Mouse (Mus musculus) hindbrain, embryonic 13.5 days (tissue): ENCODE measurements around the gene Gm10192. TPM values are rescaled to one million over a fixed set of nuclear protein-coding genes. Genes with fewer than 3 reads are reported as not detected.
"Not testable (repeated sequence)": the region's sequence is repeated elsewhere in the genome, so short reads cannot be mapped to it uniquely, and the experiment has no call there.

Experiments
- ATAC-seq: fragments of 200-750 bp; cut with Nextera tagmentation; 2 replicates; pipeline ENCODE4 v1.8.0; 2017; ENCODE audit warnings: moderate TSS enrichment; ENCODE audit not compliant: low FRiP score
- H3K27ac ChIP-seq: fragments of 300-500 bp; sonication (generic); 2 replicates; pipeline ENCODE4 v1.5.1; 2015; ENCODE audit warnings: inconsistent platforms, mild to moderate bottlenecking, moderate library complexity
- H3K27me3 ChIP-seq: fragments of 300-500 bp; sonication (generic); 2 replicates; pipeline ENCODE4 v1.6.1; 2015; ENCODE audit warnings: mild to moderate bottlenecking, inconsistent platforms
- H3K36me3 ChIP-seq: fragments of 300-500 bp; sonication (generic); 2 replicates; pipeline ENCODE4 v1.6.1; 2015; ENCODE audit warnings: mild to moderate bottlenecking, inconsistent platforms
- H3K4me1 ChIP-seq: fragments of 300-500 bp; sonication (generic); replicated peaks from 2 replicates; pipeline ENCODE4 v1.6.1; 2015; ENCODE audit warnings: inconsistent platforms
- H3K4me2 ChIP-seq: fragments of 300-500 bp; sonication (generic); 2 replicates; pipeline ENCODE4 v1.6.1; 2015; ENCODE audit warnings: inconsistent platforms, mild to moderate bottlenecking, moderate library complexity
- H3K4me3 ChIP-seq: fragments of 300-500 bp; sonication (generic); 2 replicates; pipeline ENCODE4 v1.5.1; 2015; ENCODE audit warnings: mild to moderate bottlenecking, inconsistent platforms
- H3K9ac ChIP-seq: fragments of 300-500 bp; sonication (generic); 2 replicates; pipeline ENCODE4 v1.6.1; 2015; ENCODE audit warnings: mild to moderate bottlenecking, inconsistent platforms
- H3K9me3 ChIP-seq: fragments of 300-500 bp; sonication (generic); 2 replicates; pipeline ENCODE4 v1.6.1; 2016; ENCODE audit warnings: inconsistent platforms
- WGBS: fragments of 180-500 bp; shearing (Covaris S2); methylation state at CpG from one replicate; pipeline ENCODE4 v1.1.7; 2015; 5-methylcytosine and 5-hydroxymethylcytosine counted together
- polyA plus RNA-seq: library from polyadenylated mRNA; unstranded; fragments of >200 nt; fragmentation: Nextera tagmentation; extraction: Ambion mirVana; gene quantifications from 2 replicates; pipeline ENCODE4 v1.2.1, GENCODE M21; 2015

Gene Gm10192
- polyA plus RNA-seq: not detected in 2 replicates

GRCm38 (mm10) chr4:97183066-97183465 lies at the start of gene Gm10192:
Gm10192 (minus strand) TSS chr4:97183166.
- H3K27ac ChIP-seq, H3K9ac ChIP-seq, H3K27me3 ChIP-seq, ATAC-seq, H3K36me3 ChIP-seq, H3K4me2 ChIP-seq, H3K4me3 ChIP-seq, H3K9me3 ChIP-seq, H3K4me1 ChIP-seq: not testable (repeated sequence)

DNA sequence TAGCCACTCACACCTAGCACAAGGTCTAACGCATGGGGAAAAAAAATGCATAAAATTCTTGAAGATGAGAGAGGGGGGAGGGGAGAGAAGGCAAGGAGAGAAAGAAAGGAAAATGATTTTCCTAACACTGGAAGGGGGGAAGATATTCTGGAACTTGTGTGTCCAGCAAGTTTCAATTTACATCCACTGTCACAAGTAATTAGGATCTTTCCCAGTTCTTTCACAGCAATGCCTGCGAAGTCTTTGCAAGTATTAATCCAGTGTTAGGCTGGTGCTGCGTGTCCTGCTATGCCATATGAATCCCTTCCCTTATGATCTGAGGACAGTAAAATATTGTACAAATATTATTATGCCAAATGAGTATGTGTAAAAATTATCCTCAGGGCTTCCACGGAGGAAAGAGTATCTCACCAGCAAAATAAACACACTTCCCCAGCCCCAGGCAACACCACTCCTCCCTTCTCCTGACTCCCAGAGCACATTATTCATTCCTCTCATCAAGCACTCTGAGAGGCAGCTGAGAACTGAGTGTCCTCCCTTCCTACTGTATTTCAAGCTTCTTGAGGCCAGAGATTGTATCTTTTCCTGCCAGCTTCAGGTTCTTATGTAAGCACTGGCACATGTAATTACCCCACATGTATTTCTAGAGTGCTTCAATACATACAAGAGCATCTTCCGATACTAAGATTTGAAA lies 47.6 kb upstream of the Gm10192 start:
- 64% methylated on average over 5 of the region's 5 CpGs for WGBS
- no peak for ATAC-seq
- H3K4me3 ChIP-seq: no peak overlapping the region

DNA sequence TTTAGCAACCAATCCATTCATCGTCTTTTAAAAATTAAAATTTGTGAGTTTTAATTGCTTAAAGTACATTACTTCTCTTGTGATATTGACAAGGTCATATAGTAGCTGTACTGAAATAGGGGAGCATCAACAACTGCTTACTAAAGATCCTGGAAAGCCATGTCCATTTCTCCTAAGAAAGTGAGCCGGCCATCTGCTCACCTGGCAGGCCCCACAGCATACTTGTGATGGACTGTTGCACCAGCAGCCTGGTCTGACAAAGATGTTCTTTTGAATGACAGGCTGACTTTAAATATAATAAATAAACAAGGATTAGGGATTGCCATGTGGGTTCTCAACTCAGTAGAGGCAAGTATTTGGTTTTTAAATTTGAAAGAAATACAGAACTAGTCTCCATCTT lies 36.7 kb upstream of the Gm10192 start:
- no peak overlapping the region for H3K4me3 ChIP-seq
- H3K9me3 ChIP-seq: no peaks in the 10 kb centered on the region
- no peak for ATAC-seq
- WGBS: 95% methylated on average over 2 of the region's 2 CpGs
- no peak overlapping the region for H3K4me2 ChIP-seq
- no peaks in the 10 kb centered on the region for H3K36me3 ChIP-seq
- H3K9ac ChIP-seq: no peak overlapping the region
- no peak overlapping the region for H3K27ac ChIP-seq
- H3K4me1 ChIP-seq: no peaks in the 10 kb centered on the region
- no peaks in the 10 kb centered on the region for H3K27me3 ChIP-seq

More for the DNA sequence above, 47.6 kb upstream of the Gm10192 start:
- no peak overlapping the region for H3K9ac ChIP-seq
- H3K27ac ChIP-seq: no peak overlapping the region
- H3K9me3 ChIP-seq: no peaks in the 10 kb centered on the region
- H3K36me3 ChIP-seq: no peaks in the 10 kb centered on the region
- H3K4me1 ChIP-seq: peaks cover 4% of the 10 kb centered on the region; the same call in 1 of the 2 replicates
- no peak overlapping the region for H3K4me2 ChIP-seq
- H3K27me3 ChIP-seq: no peaks in the 10 kb centered on the region

DNA sequence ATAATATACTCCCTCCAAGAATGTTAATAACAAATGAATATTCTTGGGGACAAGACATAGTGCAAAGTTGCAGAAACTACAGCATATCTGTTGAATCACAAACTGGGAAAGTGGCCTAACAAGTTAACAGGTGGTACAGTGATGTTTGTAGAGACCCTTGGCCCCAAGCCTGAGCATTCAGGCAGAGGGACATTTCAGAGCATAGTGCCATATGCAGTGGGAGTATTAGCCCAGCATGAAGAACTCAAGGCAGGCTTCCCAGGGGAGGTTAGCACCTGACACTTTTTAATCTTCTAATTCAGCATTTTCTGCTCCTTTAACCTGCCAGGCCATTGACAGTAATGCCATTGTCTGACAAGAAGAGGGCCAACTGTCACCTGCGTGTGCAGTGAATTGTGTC lies 34.9 kb upstream of the Gm10192 start:
- no peak overlapping the region for H3K27ac ChIP-seq
- no peaks in the 10 kb centered on the region for H3K9me3 ChIP-seq
- H3K9ac ChIP-seq: no peak overlapping the region
- ATAC-seq: no peak
- no peak overlapping the region for H3K4me2 ChIP-seq
- no peak overlapping the region for H3K4me3 ChIP-seq
- 66% methylated on average over 1 of the region's 1 CpGs for WGBS
- no peaks in the 10 kb centered on the region for H3K36me3 ChIP-seq
- H3K27me3 ChIP-seq: no peaks in the 10 kb centered on the region
- no peaks in the 10 kb centered on the region for H3K4me1 ChIP-seq

DNA sequence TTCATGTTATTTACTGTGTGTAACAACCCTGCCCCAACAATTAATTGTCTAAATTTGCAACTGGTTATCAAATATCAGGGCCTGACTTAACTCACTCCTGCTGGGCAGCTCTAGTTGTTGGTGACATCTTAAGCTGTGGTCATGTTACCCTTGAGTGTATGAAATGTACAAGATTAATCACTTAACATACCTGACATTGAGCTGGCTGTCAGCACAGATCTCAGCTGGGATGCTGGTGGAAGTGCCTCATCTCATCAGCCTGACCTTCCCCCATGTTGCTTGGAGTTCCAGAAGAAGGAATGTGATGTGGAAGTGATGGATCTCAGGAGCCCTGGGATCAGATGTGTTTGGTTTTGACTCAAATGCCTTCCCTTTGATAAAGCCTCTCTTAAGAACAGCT lies 29.5 kb upstream of the Gm10192 start:
- H3K36me3 ChIP-seq: no peaks in the 10 kb centered on the region
- H3K27me3 ChIP-seq: no peaks in the 10 kb centered on the region
- no peak overlapping the region for H3K9ac ChIP-seq
- no peak for ATAC-seq
- H3K9me3 ChIP-seq: no peaks in the 10 kb centered on the region
- no peaks in the 10 kb centered on the region for H3K4me1 ChIP-seq
- no peak overlapping the region for H3K4me2 ChIP-seq
- no peak overlapping the region for H3K4me3 ChIP-seq
- no peak overlapping the region for H3K27ac ChIP-seq

GRCm38 (mm10) chr4:97202986-97203385 lies 20.0 kb upstream of the Gm10192 start:
- WGBS: 61% methylated on average over 2 of the region's 2 CpGs
- not testable (repeated sequence) for H3K9ac ChIP-seq, H3K36me3 ChIP-seq, H3K27ac ChIP-seq, H3K4me1 ChIP-seq, ATAC-seq, H3K4me2 ChIP-seq, H3K4me3 ChIP-seq, H3K9me3 ChIP-seq, H3K27me3 ChIP-seq

DNA sequence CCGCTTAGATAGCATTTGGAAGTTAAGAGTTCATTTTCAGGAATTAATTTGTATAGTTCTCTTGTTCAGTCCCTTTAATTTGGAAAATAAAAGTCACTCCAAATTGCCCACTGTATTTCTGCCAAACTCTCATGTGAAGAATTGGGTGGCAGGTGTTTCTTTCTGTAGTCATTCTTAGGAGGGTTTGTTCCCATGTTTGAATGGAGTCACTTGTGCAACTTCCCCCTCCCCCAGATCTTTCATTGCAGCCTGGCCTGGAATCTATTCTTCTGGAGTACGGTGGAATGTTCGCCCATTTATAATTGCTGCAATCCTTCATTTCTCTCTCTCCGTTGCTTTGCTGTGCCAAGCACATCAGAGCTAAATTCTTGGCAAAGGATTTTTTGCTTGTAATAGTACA lies 10.2 kb upstream of the Gm10192 start:
- H3K9ac ChIP-seq: no peak overlapping the region
- H3K27me3 ChIP-seq: no peaks in the 10 kb centered on the region
- ATAC-seq: peak; percentile 63; the same call in 1 of the 2 replicates
- H3K27ac ChIP-seq: no peak overlapping the region
- H3K4me1 ChIP-seq: no peaks in the 10 kb centered on the region
- H3K4me3 ChIP-seq: no peak overlapping the region
- 15% methylated on average over 4 of the region's 4 CpGs for WGBS
- no peaks in the 10 kb centered on the region for H3K9me3 ChIP-seq
- no peak overlapping the region for H3K4me2 ChIP-seq
- no peaks in the 10 kb centered on the region for H3K36me3 ChIP-seq

DNA sequence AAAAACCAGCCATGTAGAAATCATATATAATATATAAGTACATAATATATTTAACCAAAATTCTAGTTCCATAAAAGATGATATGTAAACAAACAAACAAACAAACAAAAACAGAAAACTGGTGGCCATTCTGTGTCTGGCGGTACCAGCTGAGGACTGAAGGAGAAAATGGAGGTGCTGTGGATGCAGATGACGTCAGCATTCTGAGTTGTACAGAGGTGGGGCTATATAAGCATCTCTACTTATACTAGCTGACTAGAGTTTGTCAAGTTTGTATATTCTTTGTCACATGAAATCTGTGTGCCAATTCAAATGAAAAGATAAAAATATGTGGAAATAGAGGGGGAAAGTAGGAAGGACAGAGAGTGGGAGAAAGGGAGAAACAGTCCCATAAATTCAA lies 9.6 kb upstream of the Gm10192 start:
- no peaks in the 10 kb centered on the region for H3K27me3 ChIP-seq
- H3K4me2 ChIP-seq: no peak overlapping the region
- WGBS: 64% methylated on average over 2 of the region's 2 CpGs
- H3K4me1 ChIP-seq: no peaks in the 10 kb centered on the region
- no peak overlapping the region for H3K27ac ChIP-seq
- no peak overlapping the region for H3K9ac ChIP-seq
- H3K4me3 ChIP-seq: no peak overlapping the region
- no peaks in the 10 kb centered on the region for H3K36me3 ChIP-seq
- H3K9me3 ChIP-seq: no peaks in the 10 kb centered on the region
- no peak for ATAC-seq

DNA sequence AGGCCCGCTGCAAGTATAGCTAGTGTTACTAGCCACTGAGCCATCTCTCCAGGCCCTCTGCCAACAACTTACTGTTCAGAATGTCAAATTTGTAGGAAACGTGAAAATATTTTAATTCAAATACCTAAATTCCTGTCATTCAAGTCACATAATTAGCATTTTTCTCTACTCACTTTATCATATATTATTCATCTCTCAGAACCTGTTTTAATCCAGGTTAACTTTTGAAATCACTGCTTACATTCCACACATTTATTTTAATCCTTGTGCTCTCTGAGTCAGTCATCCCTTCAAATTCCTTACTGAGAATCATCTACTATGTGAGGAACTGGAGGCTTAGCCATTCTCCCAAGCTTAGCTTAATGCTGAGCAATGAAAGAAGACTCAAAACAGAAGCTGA lies 2.6 kb downstream of the Gm10192 start:
- H3K9ac ChIP-seq: no peak overlapping the region
- 83% methylated on average over 2 of the region's 2 CpGs for WGBS

GRCm38 (mm10) chr4:97156841-97157345 lies 26.1 kb downstream of the Gm10192 start:
- Histone ChIP-seq H3K9me3 (0 out of 2 replicates have a peak, but pooled peaks cover 2% of the 10 kb centered on the region), H3K4me3 (no peak overlapping the region), H3K9ac (no peak overlapping the region), H3K36me3 (no peaks in the 10 kb centered on the region), H3K4me1 (peaks cover 18% of the 10 kb centered on the region), H3K27me3 (no peaks in the 10 kb centered on the region), H3K4me2 (no peak overlapping the region), H3K27ac (peak overlapping the region; percentile 37; the same call in 1 of the 2 replicates)
- ATAC-seq: no peak
- 44% methylated on average over 10 of the region's 10 CpGs for WGBS

More for the DNA sequence above, 2.6 kb downstream of the Gm10192 start:
- Histone ChIP-seq H3K9me3 (no peaks in the 10 kb centered on the region), H3K27ac (no peak overlapping the region), H3K4me3 (no peak overlapping the region), H3K27me3 (no peaks in the 10 kb centered on the region), H3K4me2 (no peak overlapping the region), H3K4me1 (no peaks in the 10 kb centered on the region), H3K36me3 (no peaks in the 10 kb centered on the region)
- no peak for ATAC-seq

DNA sequence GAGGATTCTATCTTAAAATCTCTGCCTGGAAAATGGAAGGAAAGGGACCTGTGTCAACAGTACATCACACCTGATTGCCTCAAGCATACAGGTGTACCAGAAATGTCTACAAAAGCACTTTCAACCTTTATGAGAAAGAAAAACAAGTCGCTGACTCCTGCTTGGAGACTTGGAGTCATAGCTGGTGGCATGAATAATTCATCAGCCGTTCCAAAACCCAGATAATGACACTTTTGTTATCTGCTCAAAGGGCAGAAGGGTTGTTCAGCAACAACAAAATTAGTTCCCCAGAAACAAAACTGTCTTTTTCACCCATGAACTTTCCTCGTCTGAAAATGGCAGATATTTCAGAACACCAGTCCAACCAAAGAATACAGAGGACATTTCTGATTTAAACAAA lies 26.9 kb downstream of the Gm10192 start:
- no peak for ATAC-seq
- H3K27me3 ChIP-seq: no peaks in the 10 kb centered on the region
- H3K4me1 ChIP-seq: peaks cover 18% of the 10 kb centered on the region
- 17% methylated on average over 3 of the region's 3 CpGs for WGBS
- no peak overlapping the region for H3K27ac ChIP-seq
- 0 out of 2 replicates have a peak, but pooled peaks cover 2% of the 10 kb centered on the region for H3K9me3 ChIP-seq
- no peaks in the 10 kb centered on the region for H3K36me3 ChIP-seq
- no peak overlapping the region for H3K9ac ChIP-seq
- H3K4me2 ChIP-seq: no peak overlapping the region
- no peak overlapping the region for H3K4me3 ChIP-seq

DNA sequence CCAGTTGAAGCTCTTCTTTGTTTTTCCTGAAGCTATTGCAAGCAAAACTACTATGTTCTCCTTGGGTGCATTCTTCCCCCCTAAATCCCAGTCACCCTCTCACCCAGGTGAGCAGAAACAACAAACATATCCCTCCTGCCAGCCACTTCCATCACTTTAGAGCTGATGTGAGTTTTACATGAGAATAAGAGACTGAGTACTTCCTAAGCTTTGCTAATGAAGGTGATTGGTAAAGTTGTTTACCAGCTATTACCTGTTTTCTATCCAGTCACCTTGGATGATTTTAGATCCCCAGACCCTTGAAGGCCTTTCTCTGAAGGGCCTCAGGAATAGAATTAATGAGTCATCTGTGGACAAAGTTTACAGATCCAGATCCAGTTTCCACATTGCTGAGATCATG lies 29.4 kb downstream of the Gm10192 start:
- no peaks in the 10 kb centered on the region for H3K27me3 ChIP-seq
- no peak overlapping the region for H3K9ac ChIP-seq
- peaks cover 18% of the 10 kb centered on the region for H3K4me1 ChIP-seq
- H3K4me2 ChIP-seq: no peak overlapping the region
- ATAC-seq: no peak
- H3K36me3 ChIP-seq: no peaks in the 10 kb centered on the region
- H3K4me3 ChIP-seq: no peak overlapping the region
- H3K27ac ChIP-seq: no peak overlapping the region
- H3K9me3 ChIP-seq: peaks cover 7% of the 10 kb centered on the region; the same call in 1 of the 2 replicates

DNA sequence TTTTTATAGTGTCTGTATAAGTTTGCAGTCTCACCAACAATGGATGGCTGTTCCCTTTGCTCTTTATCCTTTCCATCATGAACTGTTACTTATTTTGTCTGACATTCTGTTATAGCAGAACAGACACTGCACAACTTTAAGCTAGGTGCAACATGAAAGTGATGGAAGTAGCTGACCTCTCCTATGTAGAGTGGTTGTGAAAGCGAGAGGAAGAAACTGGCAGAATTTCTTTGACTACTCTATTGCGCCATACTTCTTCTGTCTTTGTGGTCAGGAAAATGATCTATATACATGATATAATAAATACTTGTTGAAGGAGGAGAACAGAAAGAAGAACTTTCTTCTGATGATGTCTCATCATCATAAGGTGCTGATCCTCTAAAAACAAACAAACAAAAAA lies 40.5 kb downstream of the Gm10192 start:
- H3K36me3 ChIP-seq: no peaks in the 10 kb centered on the region
- ATAC-seq: no peak
- H3K27ac ChIP-seq: no peak overlapping the region
- no peak overlapping the region for H3K4me3 ChIP-seq
- no peaks in the 10 kb centered on the region for H3K4me1 ChIP-seq
- no peak overlapping the region for H3K9ac ChIP-seq
- no peak overlapping the region for H3K4me2 ChIP-seq
- no peaks in the 10 kb centered on the region for H3K27me3 ChIP-seq
- no peaks in the 10 kb centered on the region for H3K9me3 ChIP-seq
- WGBS: 93% methylated on average over 2 of the region's 2 CpGs
